Mouse (Mus musculus) small intestine, adult 2 months (tissue): ENCODE data around the gene Rsph6a. TPM values are rescaled to one million over a fixed set of nuclear protein-coding genes. Genes with fewer than 3 reads are reported as not detected.
A peak's percentile ranks its signal among the peaks of the same experiment; 100 is the strongest.

Source experiments
- H3K27ac ChIP-seq: fragments of 200-500 bp; 2 replicates; pipeline ENCODE4 v1.5.1; 2012; ENCODE audit warnings: low read depth, low read length, control low read depth, inconsistent platforms; ENCODE audit not compliant: insufficient read depth
- H3K27me3 ChIP-seq: fragments of 200-500 bp; 2 replicates; pipeline ENCODE4 v1.6.1; 2012; ENCODE audit warnings: mild to moderate bottlenecking, moderate library complexity, low read length, inconsistent platforms; ENCODE audit not compliant: control insufficient read depth, insufficient read depth
- H3K36me3 ChIP-seq: fragments of 200-500 bp; 2 replicates; pipeline ENCODE4 v1.6.1; 2012; ENCODE audit warnings: mild to moderate bottlenecking, low read length, control low read depth, inconsistent platforms; ENCODE audit not compliant: control insufficient read depth, insufficient read depth
- H3K4me1 ChIP-seq: fragments of 200-500 bp; 2 replicates; pipeline ENCODE4 v1.6.1; 2012; ENCODE audit warnings: low read length, inconsistent platforms, mixed read lengths; ENCODE audit not compliant: control insufficient read depth, insufficient read depth, insufficient read length
- H3K4me3 ChIP-seq: fragments of 200-500 bp; 2 replicates; pipeline ENCODE4 v1.5.1; 2012; ENCODE audit warnings: low read depth, mild to moderate bottlenecking, control low read depth, inconsistent platforms, low read length, moderate library complexity
- CTCF ChIP-seq: fragments of 200-500 bp; IDR thresholded peaks from 2 replicates; pipeline ENCODE4 v1.5.1; 2012; ENCODE audit warnings: low read depth, mild to moderate bottlenecking, control low read depth, inconsistent platforms, low read length, moderate library complexity, mixed read lengths; ENCODE audit not compliant: insufficient replicate concordance, insufficient read length; ENCODE audit errors: extremely low read depth
- POLR2A ChIP-seq: fragments of 200-500 bp; IDR thresholded peaks from 2 replicates; pipeline ENCODE4 v1.6.1; 2012; ENCODE audit warnings: low read depth, mild to moderate bottlenecking, control low read depth, inconsistent platforms, low read length, moderate library complexity
- WGBS: fragments of 180-500 bp; shearing (Covaris S2); methylation state at CpG from one replicate; pipeline ENCODE4 v1.1.7; 2018; 5-methylcytosine and 5-hydroxymethylcytosine counted together
- polyA plus RNA-seq: library from polyadenylated mRNA; depleted of rRNA; stranded (reverse); fragments of >200 nt; gene quantifications from 2 replicates; pipeline ENCODE4 v1.2.3, GENCODE M21; 2012

Gene Rsph6a
- polyA plus RNA-seq, 1 experiment: not detected

- H3K4me1 ChIP-seq: peaks cover 13% of the 10 kb centered on the region
- H3K27me3 ChIP-seq: peaks cover 13% of the 10 kb centered on the region
- no peaks in the 10 kb centered on the region for H3K36me3 ChIP-seq
- TF ChIP-seq CTCF (no peak), POLR2A (no peak)
- WGBS: 3% methylated on average over 35 of the region's 36 CpGs
- peak within 1 kb of the TSS; percentile 90 for H3K27ac ChIP-seq
- H3K4me3 ChIP-seq: peak within 1 kb of the TSS; percentile 92
These were observed 40.0 kb downstream of the Rsph6a start, which contains the start of gene Six5 for GRCm38 (mm10) chr7:19094471-19094825. TSS of gene Six5 (plus strand) at chr7:19094594.

DNA sequence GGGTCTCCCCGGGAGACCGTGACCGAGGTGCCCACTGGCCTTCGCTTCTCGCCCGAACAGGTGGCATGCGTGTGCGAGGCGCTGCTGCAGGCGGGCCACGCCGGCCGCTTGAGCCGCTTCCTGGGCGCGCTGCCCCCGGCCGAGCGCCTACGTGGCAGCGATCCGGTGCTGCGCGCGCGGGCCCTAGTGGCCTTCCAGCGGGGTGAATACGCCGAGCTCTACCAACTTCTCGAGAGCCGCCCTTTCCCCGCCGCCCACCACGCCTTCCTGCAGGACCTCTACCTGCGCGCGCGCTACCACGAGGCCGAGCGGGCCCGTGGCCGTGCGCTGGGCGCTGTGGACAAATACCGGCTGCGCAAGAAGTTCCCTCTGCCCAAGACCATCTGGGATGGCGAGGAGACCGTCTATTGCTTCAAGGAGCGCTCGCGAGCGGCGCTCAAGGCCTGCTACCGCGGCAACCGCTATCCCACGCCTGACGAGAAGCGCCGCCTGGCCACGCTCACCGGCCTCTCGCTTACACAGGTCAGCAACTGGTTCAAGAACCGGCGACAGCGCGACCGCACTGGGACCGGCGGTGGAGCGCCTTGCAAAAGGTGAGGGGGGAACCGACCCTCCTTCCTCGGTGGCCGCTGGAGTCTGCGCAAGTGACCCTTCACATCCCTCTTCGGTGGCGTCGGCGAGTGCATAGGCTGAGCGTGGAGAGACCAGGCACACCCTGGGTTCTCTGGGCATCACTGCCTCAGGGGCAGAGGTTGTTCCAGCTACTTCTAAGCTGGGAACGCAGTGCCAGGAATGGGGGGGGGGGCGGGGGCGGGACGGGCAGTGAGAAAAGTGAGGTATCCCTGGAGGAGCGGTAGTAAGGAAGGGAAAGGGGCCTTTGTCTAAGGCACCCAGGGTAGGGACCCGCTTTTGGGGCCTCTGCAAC is 40.6 kb downstream of the Rsph6a start:
- peak overlapping the region; percentile 92 for H3K4me3 ChIP-seq
- under 1% methylated on average over 85 of the region's 87 CpGs for WGBS
- no peaks in the 10 kb centered on the region for H3K36me3 ChIP-seq
- H3K4me1 ChIP-seq: peaks cover 13% of the 10 kb centered on the region
- TF ChIP-seq CTCF (no peak), POLR2A (no peak)
- H3K27me3 ChIP-seq: peaks cover 13% of the 10 kb centered on the region
- H3K27ac ChIP-seq: peak overlapping the region; percentile 37

DNA sequence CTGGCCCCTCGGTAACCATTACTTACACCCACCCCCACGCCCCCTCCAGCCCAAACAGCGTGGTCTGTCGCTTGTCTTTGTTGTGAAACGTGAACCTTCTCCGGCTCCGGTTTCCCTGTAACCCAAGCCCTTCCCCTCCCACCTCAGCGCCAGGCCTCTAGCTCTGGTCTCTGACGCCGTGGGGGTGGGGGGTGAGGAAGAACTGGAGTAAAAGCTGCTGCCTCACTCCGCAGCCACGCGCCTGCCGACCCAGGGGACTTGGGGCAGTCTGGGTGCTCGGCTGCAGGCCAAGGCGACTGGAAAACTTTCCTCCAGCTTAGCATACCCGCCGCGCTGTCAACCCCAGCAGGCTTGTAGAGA is 41.2 kb downstream of the Rsph6a start:
- peak overlapping the region; percentile 92 for H3K4me3 ChIP-seq
- WGBS: 8% methylated on average over 19 of the region's 19 CpGs
- no peak overlapping the region for H3K27ac ChIP-seq
- H3K27me3 ChIP-seq: peaks cover 13% of the 10 kb centered on the region
- no peak for TF ChIP-seq CTCF
- no peak for TF ChIP-seq POLR2A
- peaks cover 13% of the 10 kb centered on the region for H3K4me1 ChIP-seq
- H3K36me3 ChIP-seq: no peaks in the 10 kb centered on the region

GRCm38 (mm10) chr7:19096421-19096976 is 42.0 kb downstream of the Rsph6a start:
- 69% methylated on average over 5 of the region's 5 CpGs for WGBS
- Histone ChIP-seq H3K4me1 (peaks cover 13% of the 10 kb centered on the region), H3K27ac (no peak overlapping the region), H3K27me3 (peaks cover 13% of the 10 kb centered on the region), H3K4me3 (no peak overlapping the region), H3K36me3 (no peaks in the 10 kb centered on the region)
- TF ChIP-seq POLR2A (no peak), CTCF (no peak)

DNA sequence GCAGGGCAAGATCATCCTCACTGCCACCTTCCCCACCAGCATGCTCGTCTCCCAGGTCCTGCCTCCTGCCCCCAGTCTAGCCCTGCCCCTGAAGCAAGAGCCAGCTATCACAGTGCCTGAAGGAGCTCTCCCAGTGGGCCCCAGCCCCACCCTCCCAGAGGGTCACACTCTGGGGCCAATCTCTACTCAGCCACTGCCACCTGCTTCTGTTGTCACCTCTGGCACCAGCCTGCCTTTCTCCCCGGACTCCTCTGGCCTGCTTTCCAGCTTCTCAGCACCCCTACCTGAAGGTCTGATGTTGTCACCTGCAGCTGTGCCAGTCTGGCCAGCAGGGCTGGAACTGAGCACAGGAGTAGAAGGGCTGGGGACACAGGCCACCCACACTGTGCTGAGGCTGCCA is 42.7 kb downstream of the Rsph6a start:
- Histone ChIP-seq H3K36me3 (no peaks in the 10 kb centered on the region), H3K27ac (no peak overlapping the region), H3K4me1 (peaks cover 13% of the 10 kb centered on the region), H3K27me3 (peaks cover 13% of the 10 kb centered on the region), H3K4me3 (no peak overlapping the region)
- WGBS: 41% methylated on average over 2 of the region's 2 CpGs
- TF ChIP-seq POLR2A (no peak), CTCF (no peak)

- H3K27ac ChIP-seq: no peak overlapping the region
- peaks cover 13% of the 10 kb centered on the region for H3K27me3 ChIP-seq
- H3K4me1 ChIP-seq: peaks cover 13% of the 10 kb centered on the region
- H3K36me3 ChIP-seq: no peaks in the 10 kb centered on the region
- H3K4me3 ChIP-seq: no peak overlapping the region
- TF ChIP-seq POLR2A: no peak
These were observed 43.4 kb downstream of the Rsph6a start for GRCm38 (mm10) chr7:19097863-19098262.

DNA sequence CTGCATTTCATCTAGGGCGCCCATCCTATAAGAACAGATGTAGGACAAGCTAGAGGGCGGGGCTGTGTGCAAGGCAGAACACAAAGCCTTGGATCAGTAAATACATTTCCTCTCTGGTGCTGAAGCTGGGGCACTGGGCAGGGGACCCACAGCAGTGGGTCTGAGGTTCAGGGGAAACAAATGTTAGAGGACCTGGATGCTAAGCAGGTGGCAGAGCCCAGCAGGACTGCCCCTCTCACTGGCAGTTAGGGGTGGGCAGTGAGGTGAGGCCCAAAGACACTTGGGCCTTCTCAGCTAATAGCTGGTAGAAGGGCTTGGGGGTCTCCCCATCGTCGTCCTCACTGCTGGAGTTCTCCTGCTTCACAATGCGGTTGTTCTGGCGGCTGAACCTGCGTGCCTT is 44.3 kb downstream of the Rsph6a start:
- Histone ChIP-seq H3K27me3 (peaks cover 13% of the 10 kb centered on the region), H3K36me3 (no peaks in the 10 kb centered on the region), H3K4me1 (peaks cover 7% of the 10 kb centered on the region; the same call in 1 of the 2 replicates)

More for the DNA sequence above, 44.3 kb downstream of the Rsph6a start:
- Histone ChIP-seq H3K27ac (no peak overlapping the region), H3K4me3 (no peak overlapping the region)
- 89% methylated on average over 7 of the region's 7 CpGs for WGBS
- no peak for TF ChIP-seq CTCF
- TF ChIP-seq POLR2A: no peak
